Mouse (Mus musculus): Measurements from ENCODE around the gene Gm11437. TPM values are rescaled to one million over a fixed set of nuclear protein-coding genes. Genes with fewer than 3 reads are reported as not detected.

Gene Gm11437
- polyA plus RNA-seq, 1 experiment from 2014 or later = not detected

DNA sequence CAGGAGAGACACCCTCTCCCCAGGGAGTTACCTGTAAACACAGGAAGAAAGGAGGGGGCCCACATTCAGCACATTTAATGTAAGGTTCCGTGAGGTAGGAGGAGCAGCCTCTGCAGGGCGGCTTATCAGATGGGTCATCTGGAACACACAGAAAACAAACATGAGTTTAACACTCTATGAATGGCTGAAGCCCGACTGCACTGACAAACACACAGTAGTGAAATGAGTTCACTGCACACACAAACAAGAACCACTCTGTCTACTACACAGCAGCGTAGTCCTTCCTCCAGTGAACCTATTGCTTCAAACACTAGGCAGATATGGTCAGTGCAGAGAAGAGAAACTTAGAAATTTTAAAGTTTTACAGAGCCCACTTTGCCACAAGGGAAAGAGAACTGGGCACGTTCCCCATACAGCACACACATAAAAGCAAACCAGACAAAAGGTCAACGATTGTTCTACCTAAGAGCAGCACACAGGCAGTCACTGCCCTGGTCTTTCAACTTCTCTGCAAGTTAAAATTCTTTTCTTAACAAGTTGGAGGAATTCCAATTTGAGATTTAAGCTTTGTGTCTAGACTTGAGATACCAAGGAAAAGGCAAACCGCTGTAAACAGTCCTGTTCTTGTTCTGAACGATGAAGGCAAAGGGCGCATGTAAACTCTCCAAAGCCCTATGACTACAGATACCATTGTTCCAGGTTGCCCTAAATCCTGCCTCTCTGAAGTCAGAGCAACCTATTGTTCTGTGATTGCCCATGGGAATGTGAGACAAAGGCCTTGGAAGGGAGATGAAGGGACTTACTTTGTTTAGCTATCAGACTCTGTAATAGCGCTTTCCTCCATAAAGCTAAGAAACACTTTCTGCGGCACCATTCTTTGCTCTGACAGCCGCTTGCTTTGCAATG is 46.0 kb downstream of the Gm11437 start:
- H3K36me3 ChIP-seq (ENCODE audit: control insufficient read depth, insufficient read depth) = peaks cover 36% of the 10 kb centered on the region
- no peak for ATAC-seq (replicated peaks; ENCODE audit: extremely low read depth, insufficient read depth, low FRiP score)
- H3K9ac ChIP-seq (ENCODE audit: low read length) = no peak overlapping the region
- no peaks in the 10 kb centered on the region for H3K27me3 ChIP-seq (ENCODE audit: control insufficient read depth, insufficient read depth, low read length)
- H3K4me2 ChIP-seq (ENCODE audit: low read depth, low read length) = no peak overlapping the region
- no peaks in the 10 kb centered on the region; the same call in 1 of the 2 replicates for H3K4me1 ChIP-seq (ENCODE audit: control insufficient read depth, insufficient read depth, low read length)
- H3K9me3 ChIP-seq (replicated peaks; ENCODE audit: control insufficient read depth, low read length) = no peaks in the 10 kb centered on the region
- WGBS = 71% methylated on average over 12 of the region's 12 CpGs
- no peak overlapping the region for H3K4me3 ChIP-seq (ENCODE audit: low read length)
- H3K27ac ChIP-seq (ENCODE audit: low read length) = no peak overlapping the region

DNA sequence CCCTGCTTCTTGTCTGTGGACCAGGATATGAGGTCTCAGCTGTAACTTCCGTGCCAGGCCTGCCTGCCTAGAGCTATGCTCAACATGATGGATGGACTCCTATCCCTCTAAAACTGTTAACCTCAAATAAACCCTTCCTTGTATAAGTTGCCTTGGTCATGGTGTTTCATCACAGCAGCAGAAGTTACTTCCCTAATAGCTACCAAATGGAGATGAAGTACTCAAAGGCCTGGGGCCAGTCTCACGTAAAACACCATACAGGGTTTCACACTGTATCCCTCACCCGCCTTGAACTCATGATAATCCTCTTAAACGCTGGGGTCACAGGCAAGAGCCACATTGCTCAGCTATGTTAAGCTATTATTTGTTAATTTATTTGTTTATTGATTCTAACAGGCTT is 49.8 kb downstream of the Gm11437 start:
- no peak overlapping the region for H3K9ac ChIP-seq (ENCODE audit: low read length)
- WGBS = 87% methylated on average over 4 of the region's 4 CpGs
- no peak for ATAC-seq (replicated peaks; ENCODE audit: extremely low read depth, insufficient read depth, low FRiP score)
- peaks cover 23% of the 10 kb centered on the region for H3K36me3 ChIP-seq (ENCODE audit: control insufficient read depth, insufficient read depth)
- no peak overlapping the region for H3K4me3 ChIP-seq (ENCODE audit: low read length)
- H3K27me3 ChIP-seq (ENCODE audit: control insufficient read depth, insufficient read depth, low read length) = no peaks in the 10 kb centered on the region
- no peaks in the 10 kb centered on the region for H3K9me3 ChIP-seq (replicated peaks; ENCODE audit: control insufficient read depth, low read length)
- H3K27ac ChIP-seq (ENCODE audit: low read length) = no peak overlapping the region
- H3K4me1 ChIP-seq (ENCODE audit: control insufficient read depth, insufficient read depth, low read length) = peaks cover 6% of the 10 kb centered on the region
- no peak overlapping the region for H3K4me2 ChIP-seq (ENCODE audit: low read depth, low read length)

DNA sequence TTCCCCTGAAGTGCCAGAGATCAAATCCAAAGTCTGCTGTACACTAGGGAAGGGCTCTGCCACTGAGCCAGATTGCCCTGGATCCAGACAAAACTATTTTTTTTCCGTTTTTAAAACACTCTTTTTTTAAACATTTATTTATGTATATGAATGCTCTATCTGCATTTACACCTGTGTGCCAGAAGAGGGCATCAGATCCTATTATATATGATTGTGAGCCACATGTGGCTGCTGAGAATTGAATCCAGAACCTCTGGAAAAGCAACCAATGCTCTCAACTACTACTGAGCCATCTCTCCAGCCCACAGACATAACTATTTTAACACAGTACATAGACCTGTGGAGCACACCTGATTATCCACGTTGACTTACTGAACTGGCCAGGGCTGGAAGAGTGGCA is 51.1 kb downstream of the Gm11437 start:
- 67% methylated on average over 2 of the region's 2 CpGs for WGBS
- H3K27ac ChIP-seq (ENCODE audit: low read length) = no peak overlapping the region
- ATAC-seq (replicated peaks; ENCODE audit: extremely low read depth, insufficient read depth, low FRiP score) = no peak
- no peak overlapping the region for H3K9ac ChIP-seq (ENCODE audit: low read length)
- H3K4me3 ChIP-seq (ENCODE audit: low read length) = no peak overlapping the region
- peaks cover 23% of the 10 kb centered on the region for H3K36me3 ChIP-seq (ENCODE audit: control insufficient read depth, insufficient read depth)
- no peaks in the 10 kb centered on the region for H3K9me3 ChIP-seq (replicated peaks; ENCODE audit: control insufficient read depth, low read length)
- H3K27me3 ChIP-seq (ENCODE audit: control insufficient read depth, insufficient read depth, low read length) = no peaks in the 10 kb centered on the region
- H3K4me1 ChIP-seq (ENCODE audit: control insufficient read depth, insufficient read depth, low read length) = peaks cover 6% of the 10 kb centered on the region
- H3K4me2 ChIP-seq (ENCODE audit: low read depth, low read length) = no peak overlapping the region

DNA sequence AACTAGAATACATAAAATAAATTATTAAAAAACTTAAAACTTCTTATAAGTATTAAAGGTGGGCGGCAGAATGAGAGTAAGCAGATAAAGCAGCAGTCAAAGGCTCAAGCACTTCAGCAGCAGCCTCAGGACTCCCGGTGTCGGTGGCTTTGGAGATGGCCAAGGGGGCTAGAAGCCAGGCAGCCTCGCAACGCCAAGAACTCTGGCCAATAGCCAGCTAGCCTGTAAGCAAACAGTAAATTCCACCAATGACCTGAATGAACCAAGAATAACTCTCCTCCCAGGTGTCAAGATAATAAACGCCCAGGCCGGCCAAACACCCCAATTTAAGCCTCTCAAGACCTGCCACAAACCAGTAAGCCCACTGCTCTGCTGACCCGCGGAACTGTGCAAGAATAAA is 51.6 kb downstream of the Gm11437 start:
- H3K4me3 ChIP-seq (ENCODE audit: low read length) = no peak overlapping the region
- peaks cover 22% of the 10 kb centered on the region for H3K36me3 ChIP-seq (ENCODE audit: control insufficient read depth, insufficient read depth)
- H3K9ac ChIP-seq (ENCODE audit: low read length) = no peak overlapping the region
- no peaks in the 10 kb centered on the region for H3K27me3 ChIP-seq (ENCODE audit: control insufficient read depth, insufficient read depth, low read length)
- WGBS = 42% methylated on average over 9 of the region's 9 CpGs
- no peak overlapping the region for H3K27ac ChIP-seq (ENCODE audit: low read length)
- ATAC-seq (replicated peaks; ENCODE audit: extremely low read depth, insufficient read depth, low FRiP score) = no peak
- no peak overlapping the region for H3K4me2 ChIP-seq (ENCODE audit: low read depth, low read length)
- peaks cover 6% of the 10 kb centered on the region for H3K4me1 ChIP-seq (ENCODE audit: control insufficient read depth, insufficient read depth, low read length)
- H3K9me3 ChIP-seq (replicated peaks; ENCODE audit: control insufficient read depth, low read length) = no peaks in the 10 kb centered on the region

DNA sequence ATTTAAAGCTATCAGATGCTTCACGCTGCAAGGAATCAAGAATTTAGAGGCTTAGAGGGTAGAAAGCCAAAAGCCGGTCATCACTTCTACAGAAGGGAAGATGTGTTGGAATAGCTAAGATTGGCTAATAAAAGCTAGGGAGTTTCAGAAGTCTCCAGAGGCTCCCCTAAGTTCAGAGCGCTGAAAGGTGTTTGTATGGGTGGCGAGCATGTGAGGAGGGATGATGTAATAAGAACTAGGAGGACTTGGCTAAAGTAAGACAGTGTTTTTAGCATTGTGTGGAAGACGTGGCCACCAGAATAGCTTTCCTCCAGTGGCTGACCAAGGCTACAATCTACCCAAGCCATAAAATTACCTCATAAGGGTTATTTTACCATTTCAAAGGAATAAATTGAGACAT is 53.7 kb downstream of the Gm11437 start:
- H3K4me3 ChIP-seq (ENCODE audit: low read length) = no peak overlapping the region
- WGBS = 89% methylated on average over 5 of the region's 5 CpGs
- H3K9me3 ChIP-seq (replicated peaks; ENCODE audit: control insufficient read depth, low read length) = no peaks in the 10 kb centered on the region
- no peak overlapping the region for H3K4me2 ChIP-seq (ENCODE audit: low read depth, low read length)
- no peak for ATAC-seq (replicated peaks; ENCODE audit: extremely low read depth, insufficient read depth, low FRiP score)
- H3K4me1 ChIP-seq (ENCODE audit: control insufficient read depth, insufficient read depth, low read length) = peaks cover 6% of the 10 kb centered on the region
- H3K36me3 ChIP-seq (ENCODE audit: control insufficient read depth, insufficient read depth) = peaks cover 16% of the 10 kb centered on the region
- H3K27me3 ChIP-seq (ENCODE audit: control insufficient read depth, insufficient read depth, low read length) = no peaks in the 10 kb centered on the region
- H3K9ac ChIP-seq (ENCODE audit: low read length) = no peak overlapping the region
- H3K27ac ChIP-seq (ENCODE audit: low read length) = no peak overlapping the region

DNA sequence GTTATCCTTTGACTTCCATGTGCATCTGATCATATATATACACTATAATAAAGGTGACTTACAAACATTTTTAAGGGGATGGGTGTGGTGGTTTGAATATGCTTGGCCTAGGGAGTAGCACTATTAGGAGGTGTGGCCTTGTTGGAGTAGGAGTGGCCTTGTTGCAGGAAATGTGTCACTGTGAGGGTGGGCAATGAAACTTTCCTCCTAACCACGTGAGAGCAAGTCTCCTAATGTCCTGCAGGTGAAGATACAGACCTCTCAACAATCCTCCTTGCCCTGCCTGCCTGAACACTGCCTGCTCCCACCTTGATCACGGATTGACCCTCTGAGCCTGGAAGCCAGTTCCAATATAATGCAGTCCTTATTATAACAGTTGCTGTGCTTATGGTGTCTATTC is 60.1 kb downstream of the Gm11437 start:
- Histone ChIP-seq H3K27ac (ENCODE audit: low read length) (no peak overlapping the region), H3K9me3 (replicated peaks; ENCODE audit: control insufficient read depth, low read length) (no peaks in the 10 kb centered on the region), H3K27me3 (ENCODE audit: control insufficient read depth, insufficient read depth, low read length) (no peaks in the 10 kb centered on the region), H3K9ac (ENCODE audit: low read length) (no peak overlapping the region), H3K4me1 (ENCODE audit: control insufficient read depth, insufficient read depth, low read length) (no peaks in the 10 kb centered on the region), H3K36me3 (ENCODE audit: control insufficient read depth, insufficient read depth) (peaks cover 33% of the 10 kb centered on the region), H3K4me3 (ENCODE audit: low read length) (no peak overlapping the region), H3K4me2 (ENCODE audit: low read depth, low read length) (no peak overlapping the region)
- 63% methylated on average over 2 of the region's 2 CpGs for WGBS
- ATAC-seq (replicated peaks; ENCODE audit: extremely low read depth, insufficient read depth, low FRiP score) = no peak

DNA sequence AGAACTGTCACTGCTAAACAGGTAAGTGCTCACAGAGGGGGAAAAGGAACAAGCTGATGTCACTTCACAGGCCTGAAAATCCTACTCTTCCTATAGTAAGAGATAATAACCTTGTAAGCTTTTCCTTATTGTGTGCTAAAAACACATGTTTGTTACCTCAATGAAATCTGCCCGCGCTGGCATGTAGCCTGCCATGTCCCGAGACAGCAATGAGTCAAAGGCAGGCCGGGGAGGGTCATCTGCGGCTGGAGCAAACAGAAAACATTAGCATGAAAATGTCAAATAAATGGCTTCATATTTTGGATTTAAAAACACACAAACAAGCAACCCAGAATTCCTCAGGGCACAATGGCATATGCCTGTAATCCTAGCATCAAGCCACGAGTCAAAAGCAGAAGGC is 63.2 kb downstream of the Gm11437 start:
- Histone ChIP-seq H3K4me3 (ENCODE audit: low read length) (no peak overlapping the region), H3K36me3 (ENCODE audit: control insufficient read depth, insufficient read depth) (peaks cover 31% of the 10 kb centered on the region), H3K27me3 (ENCODE audit: control insufficient read depth, insufficient read depth, low read length) (no peaks in the 10 kb centered on the region), H3K27ac (ENCODE audit: low read length) (no peak overlapping the region), H3K9me3 (replicated peaks; ENCODE audit: control insufficient read depth, low read length) (no peaks in the 10 kb centered on the region), H3K4me2 (ENCODE audit: low read depth, low read length) (no peak overlapping the region), H3K4me1 (ENCODE audit: control insufficient read depth, insufficient read depth, low read length) (peaks cover 4% of the 10 kb centered on the region; the same call in 1 of the 2 replicates), H3K9ac (ENCODE audit: low read length) (no peak overlapping the region)
- WGBS = 92% methylated on average over 6 of the region's 6 CpGs
- ATAC-seq (replicated peaks; ENCODE audit: extremely low read depth, insufficient read depth, low FRiP score) = no peak

DNA sequence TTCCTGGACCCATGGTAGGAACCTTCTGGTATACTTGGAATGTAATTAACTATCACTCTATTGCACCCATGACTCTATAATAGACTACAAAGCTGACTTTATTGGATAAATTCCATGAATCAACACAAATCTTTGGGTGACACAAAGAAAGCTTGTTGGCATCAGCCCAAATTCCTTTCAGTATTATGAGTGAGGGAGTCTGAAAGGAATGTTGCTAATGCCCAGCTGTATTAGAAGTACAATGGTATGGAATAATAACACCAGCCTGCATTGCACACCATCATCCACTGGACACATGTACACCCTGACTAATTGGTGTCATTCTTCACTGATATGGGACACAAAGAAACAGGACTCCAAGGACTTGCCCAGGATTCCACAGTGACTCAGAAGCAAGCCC is 66.1 kb downstream of the Gm11437 start:
- H3K27ac ChIP-seq (ENCODE audit: low read length) = no peak overlapping the region
- H3K27me3 ChIP-seq (ENCODE audit: control insufficient read depth, insufficient read depth, low read length) = no peaks in the 10 kb centered on the region
- no peak overlapping the region for H3K4me2 ChIP-seq (ENCODE audit: low read depth, low read length)
- no peak overlapping the region for H3K9ac ChIP-seq (ENCODE audit: low read length)
- H3K36me3 ChIP-seq (ENCODE audit: control insufficient read depth, insufficient read depth) = peaks cover 19% of the 10 kb centered on the region
- H3K4me1 ChIP-seq (ENCODE audit: control insufficient read depth, insufficient read depth, low read length) = peaks cover 4% of the 10 kb centered on the region; the same call in 1 of the 2 replicates
- ATAC-seq (replicated peaks; ENCODE audit: extremely low read depth, insufficient read depth, low FRiP score) = no peak
- no peaks in the 10 kb centered on the region for H3K9me3 ChIP-seq (replicated peaks; ENCODE audit: control insufficient read depth, low read length)
- H3K4me3 ChIP-seq (ENCODE audit: low read length) = no peak overlapping the region
